8 mouse cellular contexts compared by ENCODE assay signal in the genomic region with DNA sequence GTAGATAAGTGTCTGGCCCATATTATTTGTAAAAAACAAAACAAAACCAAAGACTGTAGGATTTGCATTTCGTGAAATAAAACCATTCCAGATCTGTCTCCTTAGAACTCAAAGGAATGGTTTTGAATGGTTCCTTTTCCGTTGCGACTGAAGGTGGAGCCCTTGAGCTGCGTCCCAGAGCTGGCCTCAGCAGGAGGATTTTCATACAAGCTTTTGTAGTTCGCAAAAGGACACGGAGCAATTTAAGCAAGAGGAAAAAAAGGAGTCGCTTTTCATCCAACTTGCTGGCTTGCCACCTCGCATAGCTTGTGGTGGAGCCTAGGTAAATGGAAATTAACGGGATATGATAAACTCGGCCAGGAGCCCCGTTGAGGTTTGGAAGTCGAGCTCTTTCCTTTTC.
DNase-seq lines count a peak whose midpoint lies in the region; ATAC-seq and TF ChIP-seq lines count a peak whose summit lies in the region.

No protein-coding gene starts in this region.

- no peaks in the 10 kb centered on the region for H3K36me3 ChIP-seq in heart, embryonic 12.5 days
- H3K36me3 ChIP-seq in kidney, postnatal 0 days (ENCODE audit: insufficient read depth, low read length), result no peaks in the 10 kb centered on the region

- no peak overlapping the region for H3K27ac ChIP-seq in heart, embryonic 12.5 days (ENCODE audit: poor library complexity, severe bottlenecking)
- H3K27ac ChIP-seq in kidney, postnatal 0 days, result no peak overlapping the region

- H3K9me3 ChIP-seq in heart, embryonic 12.5 days (replicated peaks), result no peaks in the 10 kb centered on the region
- no peaks in the 10 kb centered on the region for H3K9me3 ChIP-seq in kidney, postnatal 0 days (replicated peaks; ENCODE audit: low read length)

- H3K9ac ChIP-seq in heart, embryonic 12.5 days, result no peak overlapping the region
- no peak overlapping the region for H3K9ac ChIP-seq in kidney, postnatal 0 days (ENCODE audit: low read depth, low read length)

- peak; percentile 80 for TF ChIP-seq CTCF in kidney, postnatal 0 days (IDR thresholded peaks at IDR 0.05; ENCODE audit: low read depth)

- H3K4me1 ChIP-seq in heart, embryonic 12.5 days (replicated peaks), result no peaks in the 10 kb centered on the region
- H3K4me1 ChIP-seq in kidney, postnatal 0 days (replicated peaks; ENCODE audit: insufficient read depth, low read length), result no peaks in the 10 kb centered on the region

- WGBS in heart, embryonic 12.5 days, result 2% methylated on average over 12 of the region's 12 CpGs
- WGBS in kidney, postnatal 0 days, result 3% methylated on average over 12 of the region's 12 CpGs

- H3K4me3 ChIP-seq in heart, embryonic 12.5 days, result peak overlapping the region; percentile 43
- 0 out of 2 replicates have a peak overlapping the region, but pooled peaks have one; percentile 4 for H3K4me3 ChIP-seq in kidney, postnatal 0 days (replicated peaks; ENCODE audit: low read depth, low read length)

- ATAC-seq in common myeloid progenitor, adult 5-6 weeks (replicated peaks; ENCODE audit: low read depth, poor library complexity, severe bottlenecking), result peak; percentile 68; the same call in 1 of the 2 replicates
- ATAC-seq in heart, embryonic 12.5 days (ENCODE audit: insufficient number of reproducible peaks, low FRiP score), result no peak
- ATAC-seq in kidney, postnatal 0 days (replicated peaks; ENCODE audit: low FRiP score, low read depth), result no peak

- H3K4me2 ChIP-seq in heart, embryonic 12.5 days, result peak overlapping the region; percentile 70
- H3K4me2 ChIP-seq in kidney, postnatal 0 days (ENCODE audit: low read length), result peak overlapping the region; percentile 49

- no peaks in the 10 kb centered on the region for H3K27me3 ChIP-seq in heart, embryonic 12.5 days (replicated peaks)
- no peaks in the 10 kb centered on the region for H3K27me3 ChIP-seq in kidney, postnatal 0 days (ENCODE audit: insufficient read depth, low read length)

- peak; percentile 8 for DNase-seq in thymus, postnatal 4 days
- no peak for DNase-seq in thymus, postnatal 36 days
- DNase-seq in kidney, postnatal 0 days (ENCODE audit: low spot score), result peak; percentile 80
- peak; percentile 26 for DNase-seq in liver
- peak; percentile 34 for DNase-seq in ovary, postnatal 14 days (ENCODE audit: low spot score)
- DNase-seq in spleen, postnatal 10 days (ENCODE audit: low spot score in 2 of 2), result no peak

Comparison
In these comparisons a context has a peak if more than half of its experiments do, and no peak if none do; other contexts are left out.
1. DNase-seq: peak in thymus, postnatal 4 days (single experiment), kidney, postnatal 0 days (single experiment), liver (single experiment) and ovary, postnatal 14 days (single experiment); none in thymus, postnatal 36 days (0 of 2) and spleen, postnatal 10 days (0 of 2).